Mouse (Mus musculus) neural tube, embryonic 13.5 days (tissue): ENCODE results near the gene Camk2b. TPM values are rescaled to one million over a fixed set of nuclear protein-coding genes. Genes with fewer than 3 reads are reported as not detected.

Experiments
- polyA plus RNA-seq: library from polyadenylated mRNA; unstranded; fragments of >200 nt; fragmentation: Nextera tagmentation; extraction: Ambion mirVana; gene quantifications from 2 replicates; pipeline ENCODE4 v1.2.1, GENCODE M21; 2015

The Camk2b gene
- polyA plus RNA-seq, 1 experiment from 2014 or later, result 55.6 TPM

Other genes with a start within 250 kb of the Camk2b start
- gene Polm, start 228.3 kb downstream of the Camk2b start, polyA plus RNA-seq, result 5.0 and 5.4 TPM in 2 replicates
- gene Aebp1, start 204.4 kb downstream of the Camk2b start, polyA plus RNA-seq, result 23.6 and 24.7 TPM in 2 replicates
- gene Pold2, start 188.1 kb downstream of the Camk2b start, polyA plus RNA-seq, result 52.2 and 59.0 TPM in 2 replicates
- gene Myl7, start 167.6 kb downstream of the Camk2b start, polyA plus RNA-seq, result 1.7 and 3.5 TPM in 2 replicates
- 3.0 and 3.3 TPM in 2 replicates for gene Gck, start 116.3 kb downstream of the Camk2b start, polyA plus RNA-seq
- gene Ykt6, start 110.7 kb downstream of the Camk2b start, polyA plus RNA-seq, result 68.9 and 71.2 TPM in 2 replicates
- gene A730071L15Rik, start 133.7 kb upstream of the Camk2b start, polyA plus RNA-seq, result 0.46 and 0.91 TPM in 2 replicates
- gene Nudcd3, start 134.1 kb upstream of the Camk2b start, polyA plus RNA-seq, result 53.9 and 56.4 TPM in 2 replicates
- not detected in 2 replicates for gene Npc1l1, start 163.8 kb upstream of the Camk2b start, polyA plus RNA-seq
- gene Ddx56, start 201.4 kb upstream of the Camk2b start, polyA plus RNA-seq, result 69.3 and 69.4 TPM in 2 replicates
- 131 and 137 TPM in 2 replicates for gene Tmed4, start 208.5 kb upstream of the Camk2b start, polyA plus RNA-seq
- 101 and 102 TPM in 2 replicates for gene Ogdh, start 225.3 kb upstream of the Camk2b start, polyA plus RNA-seq